Mouse (Mus musculus): ENCODE measurements around the gene Cldn7.

- TF ChIP-seq POLR2A (IDR thresholded peaks at IDR 0.05; ENCODE audit: insufficient read depth, low read length) (no peak), CTCF (IDR thresholded peaks at IDR 0.05; ENCODE audit: low read depth, low read length) (no peak), EP300 (IDR thresholded peaks at IDR 0.05; ENCODE audit: insufficient read depth, low read depth, low read length) (no peak)
Observed at GRCm38 (mm10) chr11:69991711-69992110, 27.1 kb downstream of the Cldn7 start.

All from ES-Bruce4 (cell line).